Mouse (Mus musculus) small intestine, adult 2 months (tissue): Measurements from ENCODE around the gene Kmo.

Experiments
- CTCF ChIP-seq: fragments of 200-500 bp; IDR thresholded peaks from 2 replicates; pipeline ENCODE4 v1.5.1; 2012; ENCODE audit warnings: low read depth, mild to moderate bottlenecking, control low read depth, inconsistent platforms, low read length, moderate library complexity, mixed read lengths; ENCODE audit not compliant: insufficient replicate concordance, insufficient read length; ENCODE audit errors: extremely low read depth
- POLR2A ChIP-seq: fragments of 200-500 bp; IDR thresholded peaks from 2 replicates; pipeline ENCODE4 v1.6.1; 2012; ENCODE audit warnings: low read depth, mild to moderate bottlenecking, control low read depth, inconsistent platforms, low read length, moderate library complexity

GRCm38 (mm10) chr1:175671626-175672025 lies 51.4 kb downstream of the Kmo start:
- TF ChIP-seq CTCF (no peak), POLR2A (no peak)
